Mouse (Mus musculus): Measurements from ENCODE around the gene Zfp292. TPM values are rescaled to one million over a fixed set of nuclear protein-coding genes. Genes with fewer than 3 reads are reported as not detected.
A peak's percentile ranks its signal among the peaks of the same experiment; 100 is the strongest.
"Not testable (repeated sequence)": the region's sequence is repeated elsewhere in the genome, so short reads cannot be mapped to it uniquely, and the experiment has no call there.

Zfp292 gene
- 32.6 and 32.7 TPM in 2 replicates for polyA plus RNA-seq (2015; fragmentation: Nextera tagmentation; extraction: Ambion mirVana)

- Histone ChIP-seq H3K4me1 (replicated peaks) (peaks cover 39% of the 10 kb centered on the region), H3K4me2 (peak within 1 kb of the TSS; percentile 71), H3K9ac (peak within 1 kb of the TSS; percentile 100), H3K27ac (peak within 1 kb of the TSS; percentile 100), H3K9me3 (no peaks in the 10 kb centered on the region), H3K27me3 (no peaks in the 10 kb centered on the region), H3K4me3 (peak within 1 kb of the TSS; percentile 96), H3K36me3 (peaks cover 7% of the 10 kb centered on the region)
- WGBS = under 1% methylated on average over 42 of the region's 44 CpGs
- ATAC-seq (ENCODE audit: low FRiP score) = peak; percentile 95
Measured at GRCm38 (mm10) chr4:34882818-34883217, at the start of gene Zfp292. Zfp292 (minus strand) TSS chr4:34882960.

DNA sequence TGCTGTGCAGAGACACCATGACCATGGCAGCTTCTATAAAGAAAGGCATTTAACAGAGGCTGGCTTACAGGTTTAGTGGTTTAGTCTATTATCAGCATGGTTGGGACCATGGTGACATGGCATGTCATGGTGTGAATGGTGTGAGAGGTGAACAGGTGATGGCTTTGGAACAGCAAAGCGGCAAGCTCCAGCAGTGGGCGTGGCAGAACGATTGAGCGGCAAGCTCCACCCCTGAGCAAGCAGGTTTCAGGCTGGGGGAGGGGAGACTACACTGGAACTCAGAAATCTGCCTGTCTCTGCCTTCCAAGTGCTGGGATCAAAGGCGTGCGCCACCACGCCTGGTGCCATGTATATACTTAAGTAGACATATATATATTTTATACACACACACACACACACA is 45.6 kb upstream of the Zfp292 start:
- not testable (repeated sequence) for H3K9ac ChIP-seq; ATAC-seq (ENCODE audit: low FRiP score); H3K27me3 ChIP-seq; H3K27ac ChIP-seq; H3K4me1 ChIP-seq (replicated peaks); H3K4me2 ChIP-seq; H3K4me3 ChIP-seq; H3K9me3 ChIP-seq; H3K36me3 ChIP-seq
- 81% methylated on average over 7 of the region's 7 CpGs for WGBS

DNA sequence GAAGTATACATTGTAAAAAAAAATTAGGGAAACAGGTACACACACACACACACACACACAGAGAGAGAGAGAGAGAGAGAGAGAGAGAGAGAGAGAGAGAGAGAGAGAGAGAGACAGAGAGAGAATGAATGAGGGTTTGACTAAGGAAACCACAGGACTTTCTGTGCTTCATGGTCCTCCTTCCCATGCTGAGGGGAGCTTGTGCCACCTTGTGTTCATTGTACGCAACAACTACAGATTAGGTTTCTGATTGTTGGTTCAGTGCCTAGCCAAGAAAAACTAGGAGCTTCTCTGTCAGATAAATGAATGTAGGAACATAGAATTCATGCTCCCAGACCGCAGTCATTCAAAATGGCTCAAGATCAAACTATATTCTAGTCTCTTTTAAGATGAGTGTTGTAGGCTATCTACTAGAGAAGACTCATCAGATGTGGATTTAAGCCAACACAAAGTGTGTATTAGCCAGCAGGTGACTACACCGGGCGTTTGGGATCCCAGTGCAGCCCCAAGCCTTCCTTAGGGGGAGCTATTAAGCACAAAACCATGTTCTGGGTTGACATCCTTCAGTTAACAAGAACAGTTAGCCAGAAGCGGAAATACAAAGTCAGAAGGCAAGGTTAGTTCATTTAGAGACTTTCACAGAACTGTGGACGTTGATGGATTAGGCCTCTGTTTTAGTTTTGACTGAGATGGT is 39.6 kb upstream of the Zfp292 start:
- no peaks in the 10 kb centered on the region for H3K36me3 ChIP-seq
- no peak overlapping the region for H3K27ac ChIP-seq
- H3K9me3 ChIP-seq = no peaks in the 10 kb centered on the region
- WGBS = 69% methylated on average over 6 of the region's 6 CpGs
- no peak overlapping the region for H3K4me3 ChIP-seq
- no peak overlapping the region for H3K4me2 ChIP-seq
- no peaks in the 10 kb centered on the region for H3K4me1 ChIP-seq (replicated peaks)
- no peak overlapping the region for H3K9ac ChIP-seq
- peak; percentile 57; the same call in 1 of the 2 replicates for ATAC-seq (ENCODE audit: low FRiP score)
- no peaks in the 10 kb centered on the region for H3K27me3 ChIP-seq

GRCm38 (mm10) chr4:34917400-34917799 is 34.6 kb upstream of the Zfp292 start:
- 53% methylated on average over 7 of the region's 7 CpGs for WGBS

GRCm38 (mm10) chr4:34912171-34912570 is 29.4 kb upstream of the Zfp292 start:
- Histone ChIP-seq H3K9ac (no peak overlapping the region), H3K9me3 (no peaks in the 10 kb centered on the region), H3K4me3 (no peak overlapping the region), H3K27ac (no peak overlapping the region), H3K27me3 (no peaks in the 10 kb centered on the region), H3K4me2 (no peak overlapping the region), H3K36me3 (no peaks in the 10 kb centered on the region), H3K4me1 (replicated peaks) (no peaks in the 10 kb centered on the region)
- WGBS = 85% methylated on average over 3 of the region's 3 CpGs
- ATAC-seq (ENCODE audit: low FRiP score) = no peak

More at GRCm38 (mm10) chr4:34917400-34917799, 34.6 kb upstream of the Zfp292 start:
- Histone ChIP-seq H3K9ac (no peak overlapping the region), H3K27me3 (no peaks in the 10 kb centered on the region), H3K9me3 (no peaks in the 10 kb centered on the region), H3K4me2 (no peak overlapping the region), H3K4me1 (replicated peaks) (no peaks in the 10 kb centered on the region), H3K27ac (no peak overlapping the region), H3K36me3 (no peaks in the 10 kb centered on the region), H3K4me3 (no peak overlapping the region)
- ATAC-seq (ENCODE audit: low FRiP score) = no peak

DNA sequence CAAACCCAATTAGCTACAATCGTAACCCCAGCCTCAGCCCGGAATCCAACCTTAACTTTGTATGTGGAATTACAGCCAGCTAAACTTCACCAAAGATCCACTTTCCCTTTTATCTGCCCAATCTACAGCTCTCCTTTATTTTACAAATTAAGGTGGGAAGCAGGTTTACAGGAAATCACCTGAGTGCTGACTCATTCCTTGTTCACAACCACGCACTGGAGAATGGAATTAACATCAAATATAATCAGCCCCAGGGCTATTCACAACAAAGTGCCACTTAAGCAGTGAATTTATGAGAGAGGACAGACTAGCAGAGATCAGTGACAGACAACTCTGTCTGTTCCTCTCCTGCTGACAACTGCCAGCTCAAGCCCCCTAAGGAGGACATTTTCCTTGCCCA is 28.6 kb upstream of the Zfp292 start:
- no peak overlapping the region for H3K4me2 ChIP-seq
- no peak overlapping the region for H3K9ac ChIP-seq
- H3K27me3 ChIP-seq = no peaks in the 10 kb centered on the region
- no peaks in the 10 kb centered on the region for H3K9me3 ChIP-seq
- WGBS = 77% methylated on average over 3 of the region's 3 CpGs
- ATAC-seq (ENCODE audit: low FRiP score) = no peak
- no peaks in the 10 kb centered on the region for H3K36me3 ChIP-seq
- no peak overlapping the region for H3K27ac ChIP-seq
- no peak overlapping the region for H3K4me3 ChIP-seq
- no peaks in the 10 kb centered on the region for H3K4me1 ChIP-seq (replicated peaks)

DNA sequence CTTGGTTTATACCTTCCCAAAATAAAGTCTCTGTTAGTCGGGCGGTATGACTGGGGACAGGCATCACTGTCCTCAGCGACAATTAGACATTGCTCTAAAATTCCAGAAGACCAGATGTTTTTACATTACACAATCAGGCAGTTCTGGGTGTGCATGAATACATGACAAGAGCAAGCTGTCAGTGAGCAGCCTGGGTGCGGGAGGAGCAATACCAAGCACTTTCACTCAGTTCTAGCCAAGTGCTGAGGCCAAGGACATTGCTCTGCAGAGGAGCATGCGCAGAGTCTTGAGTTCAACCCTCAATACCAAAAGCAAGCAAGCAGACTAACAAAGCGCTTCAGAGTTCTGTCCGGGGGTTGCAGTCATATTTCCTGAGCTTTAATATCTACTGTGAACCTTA is 25.4 kb upstream of the Zfp292 start:
- Histone ChIP-seq H3K27me3 (no peaks in the 10 kb centered on the region), H3K4me3 (no peak overlapping the region), H3K27ac (no peak overlapping the region), H3K4me1 (replicated peaks) (no peaks in the 10 kb centered on the region), H3K9me3 (no peaks in the 10 kb centered on the region), H3K9ac (no peak overlapping the region), H3K4me2 (no peak overlapping the region), H3K36me3 (no peaks in the 10 kb centered on the region)
- WGBS = 93% methylated on average over 7 of the region's 7 CpGs
- no peak for ATAC-seq (ENCODE audit: low FRiP score)

DNA sequence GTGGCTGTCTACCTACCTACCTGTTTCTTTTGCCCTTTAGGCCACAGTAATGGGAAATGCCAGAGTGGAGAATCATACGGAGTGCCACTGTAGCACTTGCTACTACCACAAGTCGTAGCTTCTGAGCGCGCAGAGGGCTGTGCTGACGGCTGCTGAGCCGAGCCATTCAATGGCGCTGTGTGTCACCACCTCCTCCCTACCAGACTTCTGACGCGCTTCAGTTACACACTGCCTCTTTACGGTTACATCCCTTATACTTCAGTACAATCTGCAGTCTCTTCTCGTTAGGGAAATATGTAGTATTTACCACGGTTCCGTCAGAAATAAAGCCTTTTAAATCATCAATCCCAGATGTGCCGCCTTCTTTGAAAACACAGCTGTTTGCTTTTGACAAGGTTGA is 24.3 kb upstream of the Zfp292 start:
- Histone ChIP-seq H3K9ac (no peak overlapping the region), H3K4me3 (no peak overlapping the region), H3K4me2 (no peak overlapping the region), H3K27me3 (no peaks in the 10 kb centered on the region), H3K36me3 (no peaks in the 10 kb centered on the region), H3K9me3 (no peaks in the 10 kb centered on the region), H3K27ac (no peak overlapping the region), H3K4me1 (replicated peaks) (no peaks in the 10 kb centered on the region)
- no peak for ATAC-seq (ENCODE audit: low FRiP score)
- WGBS = 56% methylated on average over 14 of the region's 14 CpGs

- Histone ChIP-seq H3K4me3 (no peak overlapping the region), H3K27ac (no peak overlapping the region), H3K4me2 (no peak overlapping the region), H3K36me3 (no peaks in the 10 kb centered on the region), H3K4me1 (replicated peaks) (no peaks in the 10 kb centered on the region), H3K9ac (no peak overlapping the region), H3K27me3 (no peaks in the 10 kb centered on the region), H3K9me3 (no peaks in the 10 kb centered on the region)
- 82% methylated on average over 4 of the region's 4 CpGs for WGBS
- ATAC-seq (ENCODE audit: low FRiP score) = no peak
Measured at GRCm38 (mm10) chr4:34906151-34906550, 23.4 kb upstream of the Zfp292 start.

- Histone ChIP-seq H3K9me3 (no peaks in the 10 kb centered on the region), H3K4me1 (replicated peaks) (no peaks in the 10 kb centered on the region), H3K9ac (no peak overlapping the region), H3K27ac (no peak overlapping the region), H3K4me2 (no peak overlapping the region), H3K36me3 (no peaks in the 10 kb centered on the region), H3K27me3 (no peaks in the 10 kb centered on the region), H3K4me3 (no peak overlapping the region)
- 66% methylated on average over 5 of the region's 5 CpGs for WGBS
- ATAC-seq (ENCODE audit: low FRiP score) = no peak
Measured at GRCm38 (mm10) chr4:34905396-34905795, 22.6 kb upstream of the Zfp292 start.

DNA sequence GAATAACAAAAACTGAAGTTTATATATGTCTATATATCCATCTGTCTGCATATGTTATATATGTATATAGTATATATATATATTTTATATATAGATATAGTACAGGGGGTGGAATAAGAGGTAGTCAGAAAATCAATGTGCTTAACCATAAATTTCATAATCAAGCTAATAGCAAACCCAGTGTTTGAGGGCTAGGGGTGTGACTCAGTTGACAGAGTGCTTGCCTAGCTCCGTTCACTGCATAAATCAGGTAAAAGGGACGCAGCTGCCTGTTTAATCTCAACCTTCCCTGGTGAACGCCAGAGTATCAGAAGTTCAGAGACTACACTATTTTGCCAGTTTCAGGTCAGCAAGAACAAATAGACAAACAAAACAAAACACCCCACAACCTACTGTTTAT is 18.8 kb upstream of the Zfp292 start:
- not testable (repeated sequence) for H3K9me3 ChIP-seq; H3K9ac ChIP-seq; H3K27me3 ChIP-seq; H3K4me1 ChIP-seq (replicated peaks); H3K4me3 ChIP-seq; H3K4me2 ChIP-seq; H3K36me3 ChIP-seq; ATAC-seq (ENCODE audit: low FRiP score); H3K27ac ChIP-seq
- WGBS = 79% methylated on average over 3 of the region's 3 CpGs

- ATAC-seq (ENCODE audit: low FRiP score) = no peak
- Histone ChIP-seq H3K9me3 (no peaks in the 10 kb centered on the region), H3K36me3 (no peaks in the 10 kb centered on the region), H3K27me3 (no peaks in the 10 kb centered on the region), H3K9ac (no peak overlapping the region), H3K4me1 (replicated peaks) (no peaks in the 10 kb centered on the region), H3K4me2 (no peak overlapping the region), H3K4me3 (no peak overlapping the region), H3K27ac (no peak overlapping the region)
- 84% methylated on average over 4 of the region's 4 CpGs for WGBS
Measured at GRCm38 (mm10) chr4:34901166-34901565, 18.4 kb upstream of the Zfp292 start.

GRCm38 (mm10) chr4:34900155-34900554 is 17.4 kb upstream of the Zfp292 start:
- no peaks in the 10 kb centered on the region for H3K36me3 ChIP-seq
- H3K9me3 ChIP-seq = no peaks in the 10 kb centered on the region
- no peak overlapping the region for H3K9ac ChIP-seq
- WGBS = 55% methylated on average over 9 of the region's 9 CpGs
- H3K4me2 ChIP-seq = no peak overlapping the region
- H3K4me1 ChIP-seq (replicated peaks) = no peaks in the 10 kb centered on the region
- no peak for ATAC-seq (ENCODE audit: low FRiP score)
- no peak overlapping the region for H3K4me3 ChIP-seq
- no peaks in the 10 kb centered on the region for H3K27me3 ChIP-seq
- no peak overlapping the region for H3K27ac ChIP-seq
